Mouse (Mus musculus): Measurements from ENCODE around the gene Ryk. TPM values are rescaled to one million over a fixed set of nuclear protein-coding genes. Genes with fewer than 3 reads are reported as not detected.

Gene Ryk
- polyA plus RNA-seq, 2 experiments, result 4.9 to 10.8 TPM

GRCm38 (mm10) chr9:102955866-102956265, 121.1 kb downstream of the Ryk start:
- H3K4me2 ChIP-seq (ENCODE audit: low read depth), result no peak overlapping the region
- H3K27ac ChIP-seq, result no peak overlapping the region
- TF ChIP-seq EP300 (IDR thresholded peaks at IDR 0.05; ENCODE audit: low read depth) (no peak), CTCF (IDR thresholded peaks at IDR 0.05; ENCODE audit: low read depth) (no peak)
- no peak overlapping the region for H3K9ac ChIP-seq (replicated peaks)
- H3K4me1 ChIP-seq (replicated peaks; ENCODE audit: control insufficient read depth in 2 of 2, insufficient read depth in 2 of 2, low read length in 1 of 2), result no peaks in the 10 kb centered on the region
- no peaks in the 10 kb centered on the region for H3K27me3 ChIP-seq (ENCODE audit: control insufficient read depth, insufficient read depth, low read length)
- H3K36me3 ChIP-seq (replicated peaks; ENCODE audit: control insufficient read depth, insufficient read depth, low read depth), result no peaks in the 10 kb centered on the region
- 41% methylated on average over 3 of the region's 3 CpGs for WGBS (ENCODE audit: insufficient replicate concordance)
- H3K4me3 ChIP-seq (ENCODE audit: insufficient read depth in 1 of 2, low read depth in 2 of 2, low read length in 2 of 2), result no peak overlapping the region
- no peaks in the 10 kb centered on the region for H3K9me3 ChIP-seq (ENCODE audit: control insufficient read depth, low read length)
- DNase-seq (ENCODE audit: low read depth in 3 of 3, low spot score in 3 of 3) (no peak), ATAC-seq (ENCODE audit: insufficient read depth) (no peak)

Other genes with a start within 250 kb of the Ryk start
- 39.9 and 89.7 TPM in 2 replicates for gene Anapc13, start 208.6 kb upstream of the Ryk start, polyA plus RNA-seq (2012; rRNA removed)
- gene Anapc13, start 208.6 kb upstream of the Ryk start, polyA plus RNA-seq (2014; fragmentation: Nextera tagmentation; extraction: Ambion mirVana), result 99.9 and 102 TPM in 2 replicates
- 2.2 and 5.7 TPM in 2 replicates for gene Cep63, start 208.4 kb upstream of the Ryk start, polyA plus RNA-seq (2012; rRNA removed)
- gene Cep63, start 208.4 kb upstream of the Ryk start, polyA plus RNA-seq (2014; fragmentation: Nextera tagmentation; extraction: Ambion mirVana), result 15.5 and 16.7 TPM in 2 replicates
- 2.1 and 2.6 TPM in 2 replicates for gene Amotl2, start 118.2 kb upstream of the Ryk start, polyA plus RNA-seq (2012; rRNA removed)
- 2.5 and 3.0 TPM in 2 replicates for gene Amotl2, start 118.2 kb upstream of the Ryk start, polyA plus RNA-seq (2014; fragmentation: Nextera tagmentation; extraction: Ambion mirVana)
- 1.7 and 2.2 TPM in 2 replicates for gene Slco2a1, start 153.8 kb downstream of the Ryk start, polyA plus RNA-seq (2012; rRNA removed)
- gene Slco2a1, start 153.8 kb downstream of the Ryk start, polyA plus RNA-seq (2014; fragmentation: Nextera tagmentation; extraction: Ambion mirVana), result 3.3 and 5.7 TPM in 2 replicates

Measured in liver, embryonic 14.5 days (tissue).